Mouse (Mus musculus) kidney, adult 2 months (tissue): ENCODE data around the gene Tead2.

Experiments used
- CTCF ChIP-seq: fragments of 200-500 bp; conservative IDR thresholded peaks from 2 replicates; pipeline ENCODE4 v1.5.1; 2011; ENCODE audit warnings: low read depth, mild to moderate bottlenecking, control low read depth, low read length, moderate library complexity, mixed read lengths; ENCODE audit not compliant: insufficient read depth, insufficient read length
- POLR2A ChIP-seq: fragments of 200-500 bp; IDR thresholded peaks from one replicate; pipeline ENCODE4 v1.6.1; 2011; ENCODE audit warnings: low read depth, low read length, control low read depth

- TF ChIP-seq CTCF (no peak), POLR2A (no peak)
These were observed 17.3 kb downstream of the Tead2 start for GRCm38 (mm10) chr7:45232716-45233465.
